ENCODE assay signal across 14 mouse cellular contexts in genomic region chr1:87551008-87551407, GRCm38 (mm10). TPM values are rescaled to one million over a fixed set of nuclear protein-coding genes. Genes with fewer than 3 reads are reported as not detected.
DNase-seq lines count a peak whose midpoint lies in the region; ATAC-seq and TF ChIP-seq lines count a peak whose summit lies in the region.
"Had no signal": no experiment of that assay in that cellular context is flagged by ENCODE, and none has a peak within 500 bp of the region (broad histone marks: within the 10 kb centered on the region; RNA-seq: fewer than 3 reads in every experiment).

No protein-coding gene starts in this region.

- DNase-seq in adrenal gland, adult (ENCODE audit: inconsistent age in 2 of 2, low spot score in 1 of 2), result peak; percentile 22 to 71
- DNase-seq in adrenal gland, postnatal 4 days (ENCODE audit: low spot score in 2 of 2), result no peak
- peak; percentile 95 for DNase-seq in 416B (ENCODE audit: low read depth)
- DNase-seq in adrenal gland, postnatal 10 days, result peak; percentile 28
- DNase-seq in layer of hippocampus, adult 2 months (ENCODE audit: low spot score in 2 of 2), result no peak
- DNase-seq in cerebellum, postnatal 10 days, result no peak
- DNase-seq in MN1 (ENCODE audit: low spot score), result no peak
- DNase-seq: right cerebral cortex, adult 18-20 months had no signal

- peak; percentile 95 for ATAC-seq in intestine, embryonic 16.5 days
- ATAC-seq: midbrain, embryonic 16.5 days had no signal

- H3K9ac ChIP-seq in intestine, embryonic 16.5 days (ENCODE audit: low read depth, low read length), result no peak overlapping the region
- H3K9ac ChIP-seq: heart, embryonic 12.5 days; hindbrain, embryonic 12.5 days had no signal

- H3K9me3 ChIP-seq in intestine, embryonic 16.5 days (ENCODE audit: control insufficient read depth, low read length), result no peaks in the 10 kb centered on the region
- H3K9me3 ChIP-seq: heart, embryonic 12.5 days; hindbrain, embryonic 12.5 days had no signal

- 54% methylated on average over 3 of the region's 3 CpGs for WGBS in intestine, embryonic 16.5 days

- H3K36me3 ChIP-seq in intestine, embryonic 16.5 days (ENCODE audit: control insufficient read depth, insufficient read depth, low read length), result no peaks in the 10 kb centered on the region
- H3K36me3 ChIP-seq: heart, embryonic 12.5 days; hindbrain, embryonic 12.5 days had no signal

- H3K4me2 ChIP-seq in intestine, embryonic 16.5 days (ENCODE audit: low read depth, low read length), result no peak overlapping the region
- H3K4me2 ChIP-seq: heart, embryonic 12.5 days; hindbrain, embryonic 12.5 days had no signal

- TF ChIP-seq CTCF in layer of hippocampus, adult 2 months (conservative IDR thresholded peaks at IDR 0.05), result no peak

- H3K27me3 ChIP-seq in intestine, embryonic 16.5 days (replicated peaks; ENCODE audit: control insufficient read depth, insufficient read depth, low read length), result no peaks in the 10 kb centered on the region
- H3K27me3 ChIP-seq: heart, embryonic 12.5 days; hindbrain, embryonic 12.5 days had no signal

- H3K4me1 ChIP-seq in intestine, embryonic 16.5 days (ENCODE audit: control insufficient read depth, insufficient read depth, low read length), result peaks cover 8% of the 10 kb centered on the region
- H3K4me1 ChIP-seq: heart, embryonic 12.5 days had no signal

- H3K27ac ChIP-seq in intestine, embryonic 16.5 days (ENCODE audit: low read length), result no peak overlapping the region
- no peak overlapping the region for H3K27ac ChIP-seq in layer of hippocampus, adult 2 months
- H3K27ac ChIP-seq: hindbrain, embryonic 12.5 days; kidney, postnatal 0 days had no signal

- no peak overlapping the region for H3K4me3 ChIP-seq in intestine, embryonic 16.5 days (ENCODE audit: low read length)
- H3K4me3 ChIP-seq in layer of hippocampus, adult 2 months, result no peak overlapping the region
- H3K4me3 ChIP-seq: erythroblast, embryonic 14.5 days; heart, embryonic 12.5 days; hindbrain, embryonic 12.5 days had no signal

RNA-seq across cellular contexts. Expression of gene Ngef, which starts 22.7 kb away (rescaled TPM):
- total RNA-seq in adrenal gland, postnatal 4 days (2021), result 1 to 10 TPM; 2.0 to 2.2 TPM
- 1 to 10 TPM; 2.3 to 5.1 TPM for total RNA-seq in adrenal gland, postnatal 10 days (2021)
- polyA plus RNA-seq in intestine, embryonic 16.5 days (2015; fragmentation: Nextera tagmentation; extraction: Ambion mirVana), result 20.0 and 23.8 TPM in 2 replicates
- total RNA-seq in layer of hippocampus, adult 2 months (2021), result 100 to 1,000 TPM; 100 to 105 TPM
- polyA plus RNA-seq: erythroblast, embryonic 14.5 days had no signal

RNA-seq across cellular contexts. Expression of gene Neu2, which starts 41.3 kb away (rescaled TPM):
- total RNA-seq in adrenal gland, postnatal 4 days (2021), result under 1 TPM; 0.22 to 0.23 TPM
- under 1 TPM; 0.72 to 0.79 TPM for total RNA-seq in adrenal gland, postnatal 10 days (2021)
- 4.4 and 4.5 TPM in 2 replicates for polyA plus RNA-seq in intestine, embryonic 16.5 days (2015; fragmentation: Nextera tagmentation; extraction: Ambion mirVana)
- under 1 TPM; 0.38 to 0.44 TPM for total RNA-seq in layer of hippocampus, adult 2 months (2021)
- polyA plus RNA-seq: erythroblast, embryonic 14.5 days; heart, embryonic 12.5 days; hindbrain, embryonic 12.5 days had no signal

Comparison
In these comparisons a context has a peak if more than half of its experiments do, and no peak if none do; other contexts are left out.
1. DNase-seq: peak in adrenal gland, adult (2 of 2), 416B (single experiment) and adrenal gland, postnatal 10 days (single experiment); none in adrenal gland, postnatal 4 days (0 of 2), layer of hippocampus, adult 2 months (0 of 2), cerebellum, postnatal 10 days (0 of 2) and MN1 (single experiment).
2. RNA of gene Ngef, which starts 22.7 kb away (total RNA-seq): 100 to 105 TPM in layer of hippocampus, adult 2 months; 2.3 to 5.1 TPM in adrenal gland, postnatal 10 days and 2.0 to 2.2 TPM in adrenal gland, postnatal 4 days; every median in the first group is over 10 times any median in the second.